Mouse (Mus musculus): Measurements from ENCODE around the gene Gtse1. TPM values are rescaled to one million over a fixed set of nuclear protein-coding genes. Genes with fewer than 3 reads are reported as not detected.
A peak's percentile ranks its signal among the peaks of the same experiment; 100 is the strongest.

Gtse1 gene
- 2.3 and 2.4 TPM in 2 replicates for polyA plus RNA-seq (2014; fragmentation: Nextera tagmentation; extraction: Ambion mirVana)

DNA sequence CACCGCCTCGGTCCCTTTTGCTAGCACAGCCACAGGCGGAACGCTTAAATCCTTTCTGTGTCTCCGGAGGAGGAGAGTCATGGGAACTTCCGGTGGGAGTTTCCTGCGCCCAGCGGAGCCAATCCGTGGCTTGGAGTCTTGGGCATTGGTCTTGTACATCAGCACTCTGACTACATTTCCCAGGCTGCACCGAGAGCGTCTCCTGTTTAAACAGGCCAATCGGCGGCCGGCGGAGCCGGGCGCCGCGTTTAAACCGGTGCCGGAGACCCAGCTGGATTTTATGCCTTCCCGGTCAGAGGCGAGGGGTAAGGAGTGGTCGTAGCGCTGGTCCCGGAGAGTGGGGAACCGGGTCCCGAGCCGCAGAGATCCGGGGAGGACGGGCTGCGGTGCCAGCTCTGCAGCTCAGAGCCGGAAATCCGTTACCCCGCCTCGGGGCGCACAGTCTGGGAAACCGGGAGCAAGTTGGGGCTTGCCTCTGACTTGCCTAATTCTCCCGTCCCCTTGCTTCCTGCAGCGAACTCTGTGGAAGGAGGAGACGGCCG, at the start of gene Gtse1:
Gene Gtse1, plus strand, starts transcription at position 256 of the 542 bp plus-strand sequence.
- peak within 1 kb of the TSS; percentile 84 for H3K27ac ChIP-seq (ENCODE audit: low read depth, low read length)
- under 1% methylated on average over 42 of the region's 42 CpGs for WGBS
- peaks cover 5% of the 10 kb centered on the region; the same call in 1 of the 2 replicates for H3K4me1 ChIP-seq (ENCODE audit: control insufficient read depth, insufficient read depth, low read length)
- peak within 1 kb of the TSS; percentile 90 for H3K4me2 ChIP-seq (ENCODE audit: low read depth, low read length)
- H3K27me3 ChIP-seq (ENCODE audit: control insufficient read depth, insufficient read depth, low read length): no peaks in the 10 kb centered on the region
- H3K4me3 ChIP-seq (ENCODE audit: low read depth, low read length): peak within 1 kb of the TSS; percentile 58
- peak within 1 kb of the TSS; percentile 81 for H3K9ac ChIP-seq (replicated peaks; ENCODE audit: low read depth, low read length)
- ATAC-seq (ENCODE audit: low read depth): peak; percentile 99
- H3K36me3 ChIP-seq (ENCODE audit: control insufficient read depth, insufficient read depth, low read length): no peaks in the 10 kb centered on the region
- H3K9me3 ChIP-seq (ENCODE audit: control insufficient read depth, low read length): no peaks in the 10 kb centered on the region

DNA sequence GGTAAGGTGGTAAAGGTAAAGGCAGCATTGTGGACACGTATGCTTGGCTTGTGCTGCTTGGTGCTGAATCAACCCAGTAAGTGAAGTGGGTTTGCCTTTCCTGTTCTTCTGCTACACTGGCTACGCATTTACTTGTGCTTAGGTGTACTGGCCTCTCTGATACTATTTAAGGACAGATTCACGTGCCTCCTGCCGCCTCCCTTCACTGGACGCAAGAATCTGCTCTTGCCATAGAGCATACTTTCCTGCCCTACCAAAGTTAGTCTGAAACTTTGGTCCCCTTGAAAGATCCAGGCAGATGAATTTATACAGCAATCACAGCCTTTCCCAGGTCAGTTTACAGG, 49.1 kb upstream of the Gtse1 start:
- WGBS: 82% methylated on average over 5 of the region's 5 CpGs
- Histone ChIP-seq H3K27me3 (ENCODE audit: control insufficient read depth, insufficient read depth, low read length) (no peaks in the 10 kb centered on the region), H3K36me3 (ENCODE audit: control insufficient read depth, insufficient read depth, low read length) (no peaks in the 10 kb centered on the region), H3K9me3 (ENCODE audit: control insufficient read depth, low read length) (no peaks in the 10 kb centered on the region), H3K9ac (replicated peaks; ENCODE audit: low read depth, low read length) (peak overlapping the region; percentile 77; the same call in 1 of the 2 replicates), H3K4me3 (ENCODE audit: low read depth, low read length) (peak overlapping the region; percentile 68; the same call in 1 of the 2 replicates), H3K4me1 (ENCODE audit: control insufficient read depth, insufficient read depth, low read length) (peaks cover 4% of the 10 kb centered on the region; the same call in 1 of the 2 replicates), H3K27ac (ENCODE audit: low read depth, low read length) (no peak overlapping the region), H3K4me2 (ENCODE audit: low read depth, low read length) (peak overlapping the region; percentile 59; the same call in 1 of the 2 replicates)
- ATAC-seq (ENCODE audit: low read depth): no peak

DNA sequence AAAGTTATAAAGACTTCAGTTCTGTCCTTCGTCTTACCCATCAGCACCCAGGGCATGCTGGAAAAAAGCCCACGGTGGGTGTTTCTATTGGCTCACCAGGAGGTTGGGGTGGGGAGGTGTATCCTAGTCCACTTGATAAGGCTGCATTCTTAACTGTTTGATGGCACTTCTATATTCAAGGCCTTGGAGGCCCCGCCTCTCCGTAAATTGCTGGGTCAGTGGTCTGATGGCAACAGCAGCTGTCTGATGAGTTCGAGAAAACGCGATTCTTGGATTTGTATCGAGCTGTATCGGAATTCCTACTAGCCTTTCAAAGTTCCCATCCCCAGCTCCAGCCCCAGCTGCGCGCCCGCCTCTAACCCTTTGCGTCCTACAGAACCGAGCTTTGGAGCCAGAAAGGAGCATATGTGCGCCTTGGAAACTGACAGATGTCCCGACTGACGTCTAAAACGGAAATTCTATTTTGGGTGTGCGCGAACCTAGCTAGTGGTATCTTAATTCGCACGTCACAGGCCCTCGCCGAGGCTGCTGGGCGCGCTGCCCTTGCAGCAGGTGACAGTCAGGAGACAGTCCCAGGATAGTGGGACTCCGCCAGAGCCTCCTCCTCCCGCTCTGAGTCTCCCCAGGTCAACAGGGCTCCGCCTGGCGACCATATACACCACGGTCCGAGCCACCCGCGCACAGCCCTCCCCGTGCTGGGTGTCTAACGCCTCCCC, 48.6 kb upstream of the Gtse1 start:
- 4% methylated on average over 36 of the region's 36 CpGs for WGBS
- Histone ChIP-seq H3K9ac (replicated peaks; ENCODE audit: low read depth, low read length) (peak overlapping the region; percentile 77), H3K4me2 (ENCODE audit: low read depth, low read length) (peak overlapping the region; percentile 59), H3K36me3 (ENCODE audit: control insufficient read depth, insufficient read depth, low read length) (no peaks in the 10 kb centered on the region), H3K4me3 (ENCODE audit: low read depth, low read length) (peak overlapping the region; percentile 68), H3K4me1 (ENCODE audit: control insufficient read depth, insufficient read depth, low read length) (peaks cover 4% of the 10 kb centered on the region; the same call in 1 of the 2 replicates), H3K9me3 (ENCODE audit: control insufficient read depth, low read length) (no peaks in the 10 kb centered on the region), H3K27me3 (ENCODE audit: control insufficient read depth, insufficient read depth, low read length) (no peaks in the 10 kb centered on the region), H3K27ac (ENCODE audit: low read depth, low read length) (peak overlapping the region; percentile 88)
- ATAC-seq (ENCODE audit: low read depth): peak; percentile 90

DNA sequence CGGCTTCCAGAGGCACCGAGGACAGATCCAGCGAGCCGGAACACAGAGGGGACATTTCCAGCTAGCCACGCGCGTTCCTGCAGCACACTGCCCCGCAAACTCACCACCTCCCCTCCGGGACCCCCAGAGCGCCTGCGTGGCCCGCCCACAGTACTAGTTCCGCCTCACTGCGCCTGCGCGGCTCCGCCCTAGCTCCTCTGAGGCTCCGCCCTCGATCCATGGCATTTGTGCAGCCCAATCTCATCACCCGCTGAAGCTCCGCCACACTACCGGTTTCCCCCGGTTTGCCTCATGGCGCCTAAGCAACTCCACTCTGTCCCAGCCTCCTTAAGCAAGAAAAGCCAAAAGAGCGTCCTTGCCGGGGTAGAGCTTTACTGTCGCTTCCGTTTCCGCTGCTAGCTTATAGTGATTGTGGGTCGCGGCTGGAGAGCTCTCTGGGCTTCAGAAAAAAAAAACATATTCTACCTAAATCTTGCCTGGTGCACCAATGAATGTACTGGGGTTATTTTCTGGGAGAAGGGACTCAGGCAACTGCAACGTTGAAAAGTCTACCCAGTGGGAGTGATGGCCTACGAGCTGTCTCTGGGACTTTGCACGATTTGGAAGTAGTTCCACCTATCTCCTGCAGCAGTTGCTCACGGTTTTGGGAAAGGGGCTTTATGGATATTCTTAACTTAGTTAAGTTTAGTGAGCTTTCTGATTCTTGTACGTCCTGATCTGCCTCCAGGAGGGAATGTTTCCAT, 47.8 kb upstream of the Gtse1 start, which contains the start of gene Cdpf1:
Gene Cdpf1, minus strand, starts transcription at position 163 of the 743 bp plus-strand sequence.
- Histone ChIP-seq H3K4me1 (ENCODE audit: control insufficient read depth, insufficient read depth, low read length) (peaks cover 4% of the 10 kb centered on the region; the same call in 1 of the 2 replicates), H3K27ac (ENCODE audit: low read depth, low read length) (peak within 1 kb of the TSS; percentile 88), H3K36me3 (ENCODE audit: control insufficient read depth, insufficient read depth, low read length) (no peaks in the 10 kb centered on the region), H3K4me2 (ENCODE audit: low read depth, low read length) (peak within 1 kb of the TSS; percentile 59), H3K27me3 (ENCODE audit: control insufficient read depth, insufficient read depth, low read length) (no peaks in the 10 kb centered on the region), H3K9me3 (ENCODE audit: control insufficient read depth, low read length) (no peaks in the 10 kb centered on the region), H3K4me3 (ENCODE audit: low read depth, low read length) (peak within 1 kb of the TSS; percentile 68), H3K9ac (replicated peaks; ENCODE audit: low read depth, low read length) (peak within 1 kb of the TSS; percentile 77)
- WGBS: 5% methylated on average over 35 of the region's 36 CpGs
- ATAC-seq (ENCODE audit: low read depth): peak; percentile 95

DNA sequence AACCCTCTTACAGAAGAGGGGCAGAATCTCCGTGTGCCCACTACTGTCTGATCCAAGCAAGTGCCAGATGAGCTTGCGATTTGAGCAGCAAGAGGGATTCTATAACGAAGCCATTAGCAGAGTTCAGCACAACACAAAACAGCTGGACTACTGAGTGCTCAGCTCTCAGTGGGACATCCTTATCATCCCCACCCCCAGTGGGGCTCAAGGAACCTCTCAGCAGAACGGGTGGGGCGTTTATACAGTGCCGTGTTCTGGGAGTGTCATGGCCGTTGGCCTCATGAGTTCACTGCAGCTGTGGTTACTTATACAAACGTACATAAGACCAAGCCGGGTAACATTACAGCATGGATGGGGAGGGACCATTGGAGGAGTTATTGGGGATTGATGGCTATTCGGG, 46.1 kb upstream of the Gtse1 start:
- no peak overlapping the region for H3K4me3 ChIP-seq (ENCODE audit: low read depth, low read length)
- no peak overlapping the region for H3K27ac ChIP-seq (ENCODE audit: low read depth, low read length)
- 71% methylated on average over 10 of the region's 10 CpGs for WGBS
- H3K4me1 ChIP-seq (ENCODE audit: control insufficient read depth, insufficient read depth, low read length): peaks cover 4% of the 10 kb centered on the region; the same call in 1 of the 2 replicates
- H3K4me2 ChIP-seq (ENCODE audit: low read depth, low read length): no peak overlapping the region
- no peaks in the 10 kb centered on the region for H3K36me3 ChIP-seq (ENCODE audit: control insufficient read depth, insufficient read depth, low read length)
- no peak for ATAC-seq (ENCODE audit: low read depth)
- H3K9ac ChIP-seq (replicated peaks; ENCODE audit: low read depth, low read length): no peak overlapping the region
- no peaks in the 10 kb centered on the region for H3K9me3 ChIP-seq (ENCODE audit: control insufficient read depth, low read length)
- H3K27me3 ChIP-seq (ENCODE audit: control insufficient read depth, insufficient read depth, low read length): no peaks in the 10 kb centered on the region

DNA sequence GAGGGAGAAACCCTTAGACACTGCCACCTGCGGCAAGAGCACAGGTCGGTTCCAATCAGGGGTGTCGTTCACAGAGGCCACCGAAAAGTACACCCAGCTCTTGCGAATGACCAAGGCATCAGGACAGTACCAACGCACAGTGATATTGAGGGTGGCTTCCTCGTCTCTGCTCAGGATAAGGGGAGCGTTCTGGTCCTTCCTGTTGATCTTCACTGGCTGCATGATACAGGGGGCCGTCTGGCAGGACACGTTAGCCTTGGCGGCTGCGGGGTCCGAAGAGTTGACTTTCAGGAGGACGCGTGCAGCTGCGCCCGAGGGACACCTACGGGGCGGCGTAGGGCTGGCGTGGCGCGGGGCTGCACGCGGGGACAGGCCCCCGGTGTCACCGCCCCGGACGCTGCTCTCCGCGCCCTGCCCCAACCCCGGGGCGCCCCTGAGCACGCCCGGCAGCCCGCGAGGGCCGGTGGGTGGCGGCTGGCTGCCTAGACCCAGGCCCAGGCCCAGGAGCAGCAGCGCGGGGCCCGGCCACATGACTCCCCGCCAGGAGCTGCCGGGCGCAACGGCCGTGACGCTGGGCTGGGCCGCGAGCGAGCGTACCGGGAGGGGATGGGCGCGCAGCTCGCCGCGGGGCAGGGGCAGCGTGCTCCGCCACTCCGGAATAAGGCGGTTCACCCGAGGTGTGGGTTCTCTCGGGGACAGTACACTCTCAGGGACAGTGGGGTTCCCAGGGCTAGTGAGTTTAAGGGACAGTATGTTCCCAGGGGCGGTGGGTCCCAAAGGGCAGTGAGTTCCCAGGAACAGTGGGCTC, 38.1 kb upstream of the Gtse1 start, which contains the start of gene Pkdrej:
Gene Pkdrej, minus strand, starts transcription at position 532 of the 808 bp plus-strand sequence.
- Histone ChIP-seq H3K36me3 (ENCODE audit: control insufficient read depth, insufficient read depth, low read length) (no peaks in the 10 kb centered on the region), H3K9me3 (ENCODE audit: control insufficient read depth, low read length) (no peaks in the 10 kb centered on the region), H3K4me3 (ENCODE audit: low read depth, low read length) (peak within 1 kb of the TSS; percentile 39), H3K4me1 (ENCODE audit: control insufficient read depth, insufficient read depth, low read length) (no peaks in the 10 kb centered on the region), H3K4me2 (ENCODE audit: low read depth, low read length) (peak within 1 kb of the TSS; percentile 86), H3K9ac (replicated peaks; ENCODE audit: low read depth, low read length) (peak within 1 kb of the TSS; percentile 61), H3K27me3 (ENCODE audit: control insufficient read depth, insufficient read depth, low read length) (peaks cover 11% of the 10 kb centered on the region), H3K27ac (ENCODE audit: low read depth, low read length) (no peak within 1 kb of the TSS)
- ATAC-seq (ENCODE audit: low read depth): peak; percentile 68
- 2% methylated on average over 65 of the region's 65 CpGs for WGBS

DNA sequence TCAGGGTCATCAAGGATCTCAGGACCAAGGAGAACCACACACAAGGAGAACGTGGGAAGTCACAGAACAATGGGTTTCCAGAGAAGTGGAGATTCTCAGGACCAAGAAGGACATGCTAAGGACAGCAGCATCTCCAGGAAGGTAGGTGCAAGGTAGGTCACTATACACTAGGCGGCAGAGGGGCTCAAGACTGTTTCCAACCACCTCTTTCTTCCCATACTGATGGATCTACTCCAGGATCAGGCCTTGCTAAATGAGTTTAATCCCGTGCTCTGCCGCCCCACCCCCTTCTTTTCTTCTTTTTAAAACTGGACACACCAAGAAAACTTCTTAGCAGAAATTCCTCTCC, 37.6 kb upstream of the Gtse1 start:
- peaks cover 11% of the 10 kb centered on the region for H3K27me3 ChIP-seq (ENCODE audit: control insufficient read depth, insufficient read depth, low read length)
- peak overlapping the region; percentile 86 for H3K4me2 ChIP-seq (ENCODE audit: low read depth, low read length)
- peak overlapping the region; percentile 39 for H3K4me3 ChIP-seq (ENCODE audit: low read depth, low read length)
- H3K4me1 ChIP-seq (ENCODE audit: control insufficient read depth, insufficient read depth, low read length): no peaks in the 10 kb centered on the region
- no peak overlapping the region for H3K27ac ChIP-seq (ENCODE audit: low read depth, low read length)
- 17% methylated on average over 4 of the region's 4 CpGs for WGBS
- no peaks in the 10 kb centered on the region for H3K9me3 ChIP-seq (ENCODE audit: control insufficient read depth, low read length)
- peak overlapping the region; percentile 61; the same call in 1 of the 2 replicates for H3K9ac ChIP-seq (replicated peaks; ENCODE audit: low read depth, low read length)
- no peaks in the 10 kb centered on the region for H3K36me3 ChIP-seq (ENCODE audit: control insufficient read depth, insufficient read depth, low read length)
- no peak for ATAC-seq (ENCODE audit: low read depth)

DNA sequence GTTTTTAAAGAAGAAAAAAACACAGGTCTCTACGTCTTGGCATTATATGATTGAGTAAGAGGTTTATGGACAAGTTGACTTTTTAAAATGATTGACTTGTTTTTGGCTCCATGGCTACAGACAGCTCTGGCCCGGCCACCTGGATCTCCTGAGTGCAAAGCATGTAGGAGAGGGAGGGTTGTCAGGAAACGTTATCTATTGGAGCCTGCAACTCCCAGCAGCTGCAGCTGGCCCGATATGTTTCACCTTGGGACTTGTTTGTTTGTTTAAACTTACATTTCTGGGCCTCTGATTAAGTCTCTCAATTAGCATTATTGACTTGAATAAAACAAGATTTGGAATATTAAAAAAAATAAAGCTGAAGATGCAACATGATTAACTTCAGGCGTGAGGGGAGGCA, 32.9 kb upstream of the Gtse1 start:
- H3K9ac ChIP-seq (replicated peaks; ENCODE audit: low read depth, low read length): no peak overlapping the region
- H3K4me3 ChIP-seq (ENCODE audit: low read depth, low read length): no peak overlapping the region
- no peaks in the 10 kb centered on the region for H3K9me3 ChIP-seq (ENCODE audit: control insufficient read depth, low read length)
- H3K4me2 ChIP-seq (ENCODE audit: low read depth, low read length): no peak overlapping the region
- no peak for ATAC-seq (ENCODE audit: low read depth)
- H3K27me3 ChIP-seq (ENCODE audit: control insufficient read depth, insufficient read depth, low read length): 0 out of 2 replicates have a peak, but pooled peaks cover 4% of the 10 kb centered on the region
- H3K27ac ChIP-seq (ENCODE audit: low read depth, low read length): no peak overlapping the region
- WGBS: 82% methylated on average over 5 of the region's 5 CpGs
- no peaks in the 10 kb centered on the region for H3K36me3 ChIP-seq (ENCODE audit: control insufficient read depth, insufficient read depth, low read length)
- H3K4me1 ChIP-seq (ENCODE audit: control insufficient read depth, insufficient read depth, low read length): no peaks in the 10 kb centered on the region

Data from neural tube, embryonic 14.5 days (tissue).